Mouse (Mus musculus) liver, postnatal 0 days (tissue): Measurements from ENCODE around the gene Ptpn23. TPM values are rescaled to one million over a fixed set of nuclear protein-coding genes. Genes with fewer than 3 reads are reported as not detected.
A peak's percentile ranks its signal among the peaks of the same experiment; 100 is the strongest.

ENCODE experiments used
- ATAC-seq: fragments of 200-750 bp; cut with Nextera tagmentation; 2 replicates; pipeline ENCODE4 v1.8.0; 2017; ENCODE audit warnings: mild to moderate bottlenecking, moderate library complexity
- DNase-seq: peaks from one replicate; pipeline ENCODE4 v3.0.0-alpha.2; 2016
- H3K27ac ChIP-seq: fragments of 300-500 bp; sonication (generic); 2 replicates; pipeline ENCODE4 v1.5.1; 2014; ENCODE audit warnings: antibody characterized with exemption, moderate library complexity, mild to moderate bottlenecking, low read depth
- H3K27me3 ChIP-seq: fragments of 300-500 bp; sonication (generic); 2 replicates; pipeline ENCODE4 v1.6.1; 2014; ENCODE audit warnings: low read length, control low read depth, mixed read lengths; ENCODE audit not compliant: insufficient read depth
- H3K36me3 ChIP-seq: fragments of 300-500 bp; sonication (generic); replicated peaks from 2 replicates; pipeline ENCODE4 v1.6.1; 2014; ENCODE audit warnings: mild to moderate bottlenecking, control low read depth, low read length, moderate library complexity, mixed read lengths; ENCODE audit not compliant: insufficient read depth
- H3K4me1 ChIP-seq: fragments of 300-500 bp; sonication (generic); 2 replicates; pipeline ENCODE4 v1.6.1; 2014; ENCODE audit warnings: antibody characterized with exemption, mild to moderate bottlenecking, control low read depth; ENCODE audit not compliant: insufficient read depth
- H3K4me2 ChIP-seq: fragments of 300-500 bp; sonication (generic); 2 replicates; pipeline ENCODE4 v1.6.1; 2014; ENCODE audit warnings: low read depth, mild to moderate bottlenecking, low read length, moderate library complexity, mixed read lengths
- H3K4me3 ChIP-seq: fragments of 300-500 bp; sonication (generic); 2 replicates; pipeline ENCODE4 v1.5.1; 2014; ENCODE audit warnings: low read depth, low read length
- H3K9ac ChIP-seq: fragments of 300-500 bp; sonication (generic); replicated peaks from 2 replicates; pipeline ENCODE4 v1.6.1; 2014; ENCODE audit warnings: mild to moderate bottlenecking, moderate library complexity
- H3K9me3 ChIP-seq: fragments of 300-500 bp; sonication (generic); 2 replicates; pipeline ENCODE4 v1.6.1; 2016; ENCODE audit warnings: mild to moderate bottlenecking, control low read depth, low read length, mixed read lengths
- CTCF ChIP-seq: sonication (generic); IDR thresholded peaks from 2 replicates; pipeline ENCODE4 v1.5.1; 2016; ENCODE audit warnings: antibody characterized with exemption, low read depth
- EP300 ChIP-seq: IDR thresholded peaks from 2 replicates; pipeline ENCODE4 v1.6.1; 2016; ENCODE audit warnings: antibody characterized with exemption, low read depth, mild to moderate bottlenecking
- WGBS: fragments of 180-500 bp; shearing (Covaris S2); extraction: QIAGEN DNeasy Blood & Tissue Kit; methylation state at CpG from one replicate; pipeline ENCODE4 v1.1.7; 2014; ENCODE audit not compliant: insufficient replicate concordance; 5-methylcytosine and 5-hydroxymethylcytosine counted together
- polyA plus RNA-seq: library from polyadenylated mRNA; unstranded; fragments of >200 nt; fragmentation: Nextera tagmentation; extraction: Ambion mirVana; gene quantifications from 2 replicates; pipeline ENCODE4 v1.2.1, GENCODE M21; 2015

Ptpn23 gene
- polyA plus RNA-seq, 1 experiment from 2014 or later, result 3.3 TPM

GRCm38 (mm10) chr9:110351932-110352632 is 55.9 kb downstream of the Ptpn23 start:
- Histone ChIP-seq H3K36me3 (peaks cover 17% of the 10 kb centered on the region), H3K27ac (peak overlapping the region; percentile 74), H3K9ac (peak overlapping the region; percentile 30), H3K9me3 (no peaks in the 10 kb centered on the region), H3K4me3 (no peak overlapping the region), H3K27me3 (no peaks in the 10 kb centered on the region), H3K4me1 (peaks cover 34% of the 10 kb centered on the region), H3K4me2 (peak overlapping the region; percentile 2; the same call in 1 of the 2 replicates)
- 47% methylated on average over 8 of the region's 8 CpGs for WGBS
- DNase-seq (no peak), ATAC-seq (no peak)
- TF ChIP-seq EP300 (no peak), CTCF (no peak)

DNA sequence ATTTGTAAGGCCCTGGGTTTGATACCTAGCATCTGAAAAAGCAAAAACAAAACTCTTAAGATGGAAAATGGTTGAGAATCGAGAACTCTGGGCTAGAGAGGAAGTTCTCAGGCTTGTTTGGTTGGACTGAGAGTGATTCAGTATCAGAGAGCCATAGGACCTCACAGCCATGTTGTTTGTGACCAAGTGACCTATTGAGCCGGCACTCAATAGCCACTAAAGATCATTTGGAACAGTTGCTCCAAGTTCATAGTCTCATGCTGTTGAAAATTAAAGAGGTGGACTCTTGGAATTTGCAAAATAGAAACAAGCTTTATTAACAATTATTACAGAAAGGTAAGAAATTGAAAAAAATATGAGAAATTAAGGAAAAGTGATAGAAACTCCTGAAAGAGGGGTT is 56.7 kb downstream of the Ptpn23 start:
- peaks cover 14% of the 10 kb centered on the region for H3K36me3 ChIP-seq
- 0 out of 2 replicates have a peak overlapping the region, but pooled peaks have one; percentile 2 for H3K4me2 ChIP-seq
- no peaks in the 10 kb centered on the region for H3K27me3 ChIP-seq
- H3K4me1 ChIP-seq, result peaks cover 36% of the 10 kb centered on the region
- WGBS, result 56% methylated on average over 2 of the region's 2 CpGs
- peak overlapping the region; percentile 74 for H3K27ac ChIP-seq
- TF ChIP-seq CTCF (no peak), EP300 (no peak)
- H3K9me3 ChIP-seq, result no peaks in the 10 kb centered on the region
- DNase-seq (no peak), ATAC-seq (peak; percentile 65; the same call in 1 of the 2 replicates)
- H3K9ac ChIP-seq, result no peak overlapping the region; the same call in 1 of the 2 replicates
- no peak overlapping the region for H3K4me3 ChIP-seq

DNA sequence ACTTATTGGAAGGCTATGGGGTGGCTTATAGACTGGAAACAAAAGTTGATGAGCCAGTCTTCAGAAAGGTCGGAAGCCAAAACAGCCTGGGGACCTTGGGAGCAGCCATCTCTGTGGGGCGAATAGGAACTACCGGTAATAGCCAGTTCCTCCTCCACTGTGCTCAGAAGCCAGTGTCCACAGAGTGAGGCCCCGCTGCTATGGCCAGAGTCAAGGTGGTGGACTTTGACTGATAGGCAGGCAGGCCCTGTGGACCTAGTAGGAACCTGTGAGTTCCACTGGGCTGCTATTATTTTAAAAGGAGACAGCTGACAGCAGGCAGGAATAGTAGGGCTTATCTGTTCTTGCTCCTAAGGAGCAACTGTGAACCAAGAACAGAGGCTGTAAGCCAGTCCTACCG is 57.4 kb downstream of the Ptpn23 start:
- no peaks in the 10 kb centered on the region for H3K27me3 ChIP-seq
- H3K36me3 ChIP-seq, result peaks cover 14% of the 10 kb centered on the region
- no peak for DNase-seq
- peak overlapping the region; percentile 34 for H3K4me2 ChIP-seq
- no peak overlapping the region for H3K4me3 ChIP-seq
- WGBS, result 50% methylated on average over 5 of the region's 5 CpGs
- ATAC-seq, result peak; percentile 78
- H3K9ac ChIP-seq, result no peak overlapping the region
- no peaks in the 10 kb centered on the region for H3K9me3 ChIP-seq
- peak overlapping the region; percentile 74 for H3K27ac ChIP-seq
- H3K4me1 ChIP-seq, result peaks cover 37% of the 10 kb centered on the region
- TF ChIP-seq CTCF (no peak), EP300 (no peak)

GRCm38 (mm10) chr9:110350188-110350587 is 57.8 kb downstream of the Ptpn23 start:
- peaks cover 13% of the 10 kb centered on the region for H3K36me3 ChIP-seq
- H3K4me3 ChIP-seq, result no peak overlapping the region
- peak overlapping the region; percentile 34 for H3K4me2 ChIP-seq
- H3K9me3 ChIP-seq, result no peaks in the 10 kb centered on the region
- H3K4me1 ChIP-seq, result peaks cover 33% of the 10 kb centered on the region
- no peak overlapping the region for H3K9ac ChIP-seq
- H3K27ac ChIP-seq, result peak overlapping the region; percentile 74
- H3K27me3 ChIP-seq, result no peaks in the 10 kb centered on the region
- 72% methylated on average over 5 of the region's 5 CpGs for WGBS
- ATAC-seq, result no peak
- TF ChIP-seq CTCF, result no peak
- TF ChIP-seq EP300, result no peak
- DNase-seq, result no peak

GRCm38 (mm10) chr9:110348899-110349298 is 59.1 kb downstream of the Ptpn23 start:
- TF ChIP-seq CTCF (no peak), EP300 (no peak)
- ATAC-seq, result no peak
- Histone ChIP-seq H3K4me3 (no peak overlapping the region), H3K27ac (peak overlapping the region; percentile 74; the same call in 1 of the 2 replicates), H3K4me2 (no peak overlapping the region), H3K9me3 (no peaks in the 10 kb centered on the region), H3K4me1 (peaks cover 33% of the 10 kb centered on the region), H3K9ac (no peak overlapping the region), H3K27me3 (no peaks in the 10 kb centered on the region), H3K36me3 (peaks cover 10% of the 10 kb centered on the region; the same call in 1 of the 2 replicates)
- no peak for DNase-seq
- 58% methylated on average over 4 of the region's 4 CpGs for WGBS

DNA sequence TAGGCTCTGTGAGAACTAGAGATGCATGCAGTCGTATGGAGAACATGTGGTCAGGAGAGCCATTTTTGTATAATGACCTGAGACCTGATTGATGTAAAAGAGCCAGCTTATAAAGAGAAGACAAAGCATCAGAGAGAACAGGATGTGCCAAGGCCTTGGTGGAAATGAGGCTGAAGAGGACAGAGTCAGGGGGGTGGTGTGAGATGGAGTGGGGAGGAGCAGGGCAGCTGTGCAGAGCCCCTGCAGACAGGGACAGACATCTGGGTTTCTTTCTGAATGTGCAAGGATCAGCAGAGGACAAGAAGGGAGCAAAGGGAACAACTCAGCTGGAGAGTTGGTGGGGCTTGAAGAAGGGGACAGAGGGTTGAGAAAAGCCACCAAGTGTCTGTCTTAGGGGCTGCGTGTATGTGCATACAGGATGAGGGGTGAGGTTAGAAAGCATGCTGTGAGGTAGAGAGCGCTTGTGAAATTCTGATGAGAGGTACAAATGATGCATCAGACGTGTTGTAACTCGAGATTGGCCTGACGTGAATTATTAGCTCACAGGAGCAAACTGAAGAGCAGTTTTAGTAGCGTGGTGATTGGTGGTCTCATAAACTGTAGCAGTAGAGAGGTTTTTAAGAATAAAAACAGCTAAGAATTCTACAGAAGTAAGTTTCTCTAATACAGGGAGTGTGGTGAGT is 62.8 kb downstream of the Ptpn23 start:
- Histone ChIP-seq H3K4me2 (peak overlapping the region; percentile 63), H3K27me3 (no peaks in the 10 kb centered on the region), H3K36me3 (no peaks in the 10 kb centered on the region), H3K9me3 (no peaks in the 10 kb centered on the region), H3K27ac (peak overlapping the region; percentile 87), H3K9ac (peak overlapping the region; percentile 28), H3K4me1 (peaks cover 31% of the 10 kb centered on the region), H3K4me3 (peak overlapping the region; percentile 32; the same call in 1 of the 2 replicates)
- TF ChIP-seq EP300 (no peak), CTCF (no peak)
- peak; percentile 67 for ATAC-seq
- WGBS, result 60% methylated on average over 7 of the region's 7 CpGs
- DNase-seq, result no peak
